Mouse (Mus musculus) embryonic facial prominence, embryonic 14.5 days (tissue): ENCODE measurements at regions not wholly inside any gene's neighbourhood (a gene's known extent, or its start where the extent isn't known, plus 50 kb on each side); places are given as distances from the start of the nearest gene placed in this dataset.
A peak's percentile ranks its signal among the peaks of the same experiment; 100 is the strongest.

Source experiments
- ATAC-seq: fragments of 200-750 bp; cut with Nextera tagmentation; 2 replicates; pipeline ENCODE4 v1.8.0; 2017; ENCODE audit warnings: low read depth, moderate number of reproducible peaks, moderate TSS enrichment
- DNase-seq: peaks from one replicate; pipeline ENCODE4 v3.0.0-alpha.2; 2015; ENCODE audit warnings: low spot score
- H3K27ac ChIP-seq: fragments of 300-500 bp; sonication (generic); replicated peaks from 2 replicates; pipeline ENCODE4 v1.5.1; 2014; ENCODE audit warnings: low read depth, mild to moderate bottlenecking, low read length, moderate library complexity
- H3K27me3 ChIP-seq: fragments of 300-500 bp; sonication (generic); replicated peaks from 2 replicates; pipeline ENCODE4 v1.6.1; 2014; ENCODE audit warnings: low read length; ENCODE audit not compliant: control insufficient read depth, insufficient read depth
- H3K36me3 ChIP-seq: fragments of 300-500 bp; sonication (generic); 2 replicates; pipeline ENCODE4 v1.6.1; 2014; ENCODE audit warnings: low read length, mixed read lengths; ENCODE audit not compliant: control insufficient read depth, insufficient read depth
- H3K4me1 ChIP-seq: fragments of 300-500 bp; sonication (generic); 2 replicates; pipeline ENCODE4 v1.6.1; 2014; ENCODE audit warnings: antibody characterized with exemption, low read length; ENCODE audit not compliant: control insufficient read depth, insufficient read depth
- H3K4me2 ChIP-seq: fragments of 300-500 bp; sonication (generic); 2 replicates; pipeline ENCODE4 v1.6.1; 2014; ENCODE audit warnings: low read depth, mild to moderate bottlenecking, low read length, moderate library complexity, mixed read lengths
- H3K4me3 ChIP-seq: fragments of 300-500 bp; sonication (generic); 2 replicates; pipeline ENCODE4 v1.5.1; 2014; ENCODE audit warnings: low read depth, mild to moderate bottlenecking, low read length
- H3K9ac ChIP-seq: fragments of 300-500 bp; sonication (generic); 2 replicates; pipeline ENCODE4 v1.6.1; 2014; ENCODE audit warnings: low read depth, mild to moderate bottlenecking, low read length, moderate library complexity, mixed read lengths
- H3K9me3 ChIP-seq: fragments of 300-500 bp; sonication (generic); 2 replicates; pipeline ENCODE4 v1.6.1; 2016; ENCODE audit warnings: low read length; ENCODE audit not compliant: control insufficient read depth
- WGBS: fragments of 180-500 bp; shearing (Covaris S2); extraction: QIAGEN DNeasy Blood & Tissue Kit; methylation state at CpG from one replicate; pipeline ENCODE4 v1.1.7; 2014; 5-methylcytosine and 5-hydroxymethylcytosine counted together

DNA sequence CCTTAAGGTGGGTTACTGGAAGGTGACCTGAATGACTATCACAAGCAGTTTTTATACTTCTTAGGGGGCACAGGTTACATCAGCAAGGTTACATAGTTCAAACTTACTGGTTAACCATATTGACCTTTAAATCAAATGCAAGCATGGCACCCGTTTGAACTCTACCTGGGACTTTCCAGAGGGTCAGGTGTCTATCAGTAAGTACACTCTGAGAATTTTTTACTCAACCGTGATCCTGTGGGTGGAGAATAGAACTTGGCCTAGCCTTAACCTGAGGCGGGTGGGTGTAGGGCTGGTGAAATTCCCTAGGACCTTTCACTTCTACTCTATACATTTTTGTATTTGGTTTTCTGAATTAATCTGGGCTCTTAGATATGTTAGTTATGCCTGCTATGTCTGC, 170.5 kb upstream of the Rasa1 start:
- no peaks in the 10 kb centered on the region for H3K4me1 ChIP-seq
- no peak for DNase-seq
- H3K9me3 ChIP-seq, result no peaks in the 10 kb centered on the region
- no peaks in the 10 kb centered on the region for H3K27me3 ChIP-seq
- H3K4me3 ChIP-seq, result no peak overlapping the region
- no peaks in the 10 kb centered on the region for H3K36me3 ChIP-seq
- H3K9ac ChIP-seq, result no peak overlapping the region
- ATAC-seq, result no peak
- 77% methylated on average over 3 of the region's 3 CpGs for WGBS
- H3K4me2 ChIP-seq, result no peak overlapping the region
- H3K27ac ChIP-seq, result no peak overlapping the region

DNA sequence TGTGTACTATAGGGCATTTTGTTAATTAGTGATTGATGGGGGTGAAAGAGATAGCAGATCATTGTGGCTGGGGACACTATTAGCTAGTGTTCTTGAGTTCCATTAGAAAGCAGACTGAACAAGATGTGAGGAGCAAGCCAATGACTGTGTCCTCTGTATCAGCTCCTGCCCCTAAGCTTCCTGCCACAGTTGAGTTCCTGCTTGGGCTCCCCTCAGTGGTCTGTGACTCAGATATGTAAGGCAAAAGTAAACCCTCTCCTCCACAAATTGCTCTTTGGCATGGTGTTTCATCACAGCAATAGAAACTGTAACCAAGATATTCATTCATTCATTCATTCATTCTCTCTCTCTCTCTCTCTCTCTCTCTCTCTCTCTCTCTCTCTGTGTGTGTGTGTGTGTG, 169.7 kb upstream of the Rasa1 start:
- no peaks in the 10 kb centered on the region for H3K9me3 ChIP-seq
- no peaks in the 10 kb centered on the region for H3K36me3 ChIP-seq
- DNase-seq (no peak), ATAC-seq (no peak)
- H3K27me3 ChIP-seq, result no peaks in the 10 kb centered on the region
- no peak overlapping the region for H3K9ac ChIP-seq
- H3K27ac ChIP-seq, result no peak overlapping the region
- no peak overlapping the region for H3K4me3 ChIP-seq
- H3K4me1 ChIP-seq, result no peaks in the 10 kb centered on the region
- H3K4me2 ChIP-seq, result no peak overlapping the region

DNA sequence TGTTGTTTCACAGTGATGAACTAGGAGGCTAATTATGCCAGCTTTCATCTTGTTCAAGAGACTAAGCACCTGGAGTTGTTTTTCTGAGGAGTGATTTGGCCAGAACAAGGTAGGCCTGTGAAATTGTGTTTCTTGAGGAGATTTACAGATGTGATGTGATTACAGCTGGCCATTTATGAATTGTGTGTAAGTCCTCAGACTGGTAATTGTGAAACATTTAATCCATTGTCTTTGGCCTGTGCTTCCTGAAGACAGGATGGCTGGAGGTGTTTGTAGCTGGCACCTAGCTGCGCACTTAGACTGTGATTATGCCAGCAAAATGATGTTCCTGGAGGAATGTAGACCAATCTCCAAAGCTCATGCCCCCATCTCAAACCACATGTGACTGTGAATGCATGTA, 150.7 kb upstream of the Rasa1 start:
- no peak for ATAC-seq
- H3K4me3 ChIP-seq, result no peak overlapping the region
- 89% methylated on average over 1 of the region's 1 CpGs for WGBS

DNA sequence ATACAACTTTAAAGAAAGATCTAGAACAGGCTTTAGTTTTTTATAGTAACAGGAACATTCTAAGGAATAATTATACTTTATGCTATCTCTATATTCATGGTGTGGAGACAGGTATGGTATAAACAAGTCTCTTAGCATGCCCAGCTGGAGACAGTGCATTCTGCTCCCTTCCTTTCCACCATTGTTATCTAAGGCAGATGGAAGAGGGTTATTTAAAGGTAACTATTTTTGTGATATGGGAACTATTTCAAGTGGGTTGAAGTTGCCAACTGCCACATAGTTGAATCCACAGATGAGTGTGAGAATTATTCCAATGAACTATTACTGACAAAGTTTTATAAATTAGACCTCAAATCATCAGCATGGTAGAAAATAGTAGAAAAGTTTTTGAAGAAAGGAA, 148.9 kb upstream of the Rasa1 start:
- H3K9ac ChIP-seq, result no peak overlapping the region
- H3K27me3 ChIP-seq, result no peaks in the 10 kb centered on the region
- ATAC-seq (no peak), DNase-seq (no peak)
- no peaks in the 10 kb centered on the region for H3K9me3 ChIP-seq
- H3K36me3 ChIP-seq, result no peaks in the 10 kb centered on the region
- no peaks in the 10 kb centered on the region for H3K4me1 ChIP-seq
- no peak overlapping the region for H3K4me3 ChIP-seq
- no peak overlapping the region for H3K27ac ChIP-seq
- no peak overlapping the region for H3K4me2 ChIP-seq

More for the DNA sequence above, 150.7 kb upstream of the Rasa1 start:
- Histone ChIP-seq H3K36me3 (no peaks in the 10 kb centered on the region), H3K4me2 (no peak overlapping the region), H3K9ac (no peak overlapping the region), H3K9me3 (no peaks in the 10 kb centered on the region), H3K4me1 (no peaks in the 10 kb centered on the region), H3K27me3 (no peaks in the 10 kb centered on the region), H3K27ac (no peak overlapping the region)
- DNase-seq, result no peak

DNA sequence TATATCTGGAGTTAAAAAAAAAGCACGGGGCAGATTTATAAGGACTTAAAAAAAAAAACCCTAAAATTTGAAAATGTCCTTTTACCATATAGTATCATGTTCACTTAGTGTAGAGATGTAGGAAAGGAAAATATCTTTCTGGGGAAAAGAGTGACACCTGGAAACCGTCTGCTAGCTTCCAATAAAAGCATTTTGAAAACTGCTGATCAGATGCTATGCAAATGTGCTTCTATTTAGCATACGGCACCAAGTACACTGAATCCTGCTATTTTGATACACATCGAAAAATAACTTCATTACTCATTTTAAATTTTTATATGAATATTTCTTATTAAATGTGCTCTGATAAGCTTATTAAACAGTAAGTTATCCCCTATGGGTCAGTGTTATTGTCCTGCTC, 148.1 kb upstream of the Rasa1 start:
- no peak overlapping the region for H3K4me2 ChIP-seq
- no peak for ATAC-seq
- no peak for DNase-seq
- H3K27ac ChIP-seq, result no peak overlapping the region
- H3K36me3 ChIP-seq, result no peaks in the 10 kb centered on the region
- no peaks in the 10 kb centered on the region for H3K4me1 ChIP-seq
- no peak overlapping the region for H3K4me3 ChIP-seq
- WGBS, result 76% methylated on average over 4 of the region's 4 CpGs
- H3K27me3 ChIP-seq, result no peaks in the 10 kb centered on the region
- no peak overlapping the region for H3K9ac ChIP-seq
- H3K9me3 ChIP-seq, result no peaks in the 10 kb centered on the region

DNA sequence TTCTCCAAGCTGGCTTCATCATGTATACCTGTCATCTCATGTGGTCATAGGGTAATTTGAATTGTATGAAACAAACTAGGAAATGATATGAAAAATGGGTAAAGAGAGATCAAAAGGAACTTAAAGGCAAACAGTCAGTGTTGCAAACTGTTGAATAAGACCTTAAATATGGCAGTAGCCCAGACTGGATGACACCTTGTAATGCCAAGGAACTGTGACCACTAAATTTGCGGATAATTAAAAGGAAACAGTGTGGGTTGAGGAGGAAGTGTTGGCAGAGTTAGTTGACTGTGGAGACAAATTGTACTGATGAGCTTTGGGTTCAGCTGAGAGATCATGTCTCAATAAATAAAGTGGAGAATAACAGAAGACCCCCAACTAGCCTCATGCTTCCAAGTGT, 147.3 kb upstream of the Rasa1 start:
- ATAC-seq, result no peak
- H3K4me1 ChIP-seq, result no peaks in the 10 kb centered on the region
- H3K36me3 ChIP-seq, result no peaks in the 10 kb centered on the region
- no peak overlapping the region for H3K27ac ChIP-seq
- H3K27me3 ChIP-seq, result no peaks in the 10 kb centered on the region
- no peak overlapping the region for H3K9ac ChIP-seq
- no peak for DNase-seq
- WGBS, result 72% methylated on average over 1 of the region's 1 CpGs
- no peaks in the 10 kb centered on the region for H3K9me3 ChIP-seq
- no peak overlapping the region for H3K4me2 ChIP-seq
- H3K4me3 ChIP-seq, result no peak overlapping the region

DNA sequence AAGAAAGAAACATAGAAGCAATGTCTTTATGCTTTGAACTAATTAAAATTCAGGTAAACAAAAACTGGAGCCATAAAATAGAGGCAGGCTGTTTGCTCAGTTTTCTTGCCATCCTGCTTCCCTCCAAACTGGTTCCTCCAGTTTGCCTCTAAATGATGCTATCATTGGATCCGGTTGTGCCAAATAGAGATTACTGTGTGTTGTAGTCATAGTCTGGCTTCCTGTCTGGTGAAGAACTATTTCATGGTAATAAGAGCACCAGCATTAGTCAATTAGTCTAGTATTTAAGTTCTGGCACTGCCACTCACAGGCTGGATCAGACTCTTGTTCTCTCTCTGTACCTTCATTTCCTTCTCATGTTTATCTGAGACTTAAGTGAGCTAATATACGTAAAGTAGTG, 141.9 kb upstream of the Rasa1 start:
- H3K9ac ChIP-seq, result no peak overlapping the region
- 53% methylated on average over 2 of the region's 2 CpGs for WGBS
- H3K9me3 ChIP-seq, result no peaks in the 10 kb centered on the region
- no peaks in the 10 kb centered on the region for H3K4me1 ChIP-seq
- H3K27ac ChIP-seq, result no peak overlapping the region
- DNase-seq (peak; percentile 48), ATAC-seq (0 out of 2 replicates have a peak, but pooled peaks have one; percentile 55)
- no peak overlapping the region for H3K4me2 ChIP-seq
- H3K27me3 ChIP-seq, result no peaks in the 10 kb centered on the region
- no peak overlapping the region for H3K4me3 ChIP-seq
- H3K36me3 ChIP-seq, result no peaks in the 10 kb centered on the region

DNA sequence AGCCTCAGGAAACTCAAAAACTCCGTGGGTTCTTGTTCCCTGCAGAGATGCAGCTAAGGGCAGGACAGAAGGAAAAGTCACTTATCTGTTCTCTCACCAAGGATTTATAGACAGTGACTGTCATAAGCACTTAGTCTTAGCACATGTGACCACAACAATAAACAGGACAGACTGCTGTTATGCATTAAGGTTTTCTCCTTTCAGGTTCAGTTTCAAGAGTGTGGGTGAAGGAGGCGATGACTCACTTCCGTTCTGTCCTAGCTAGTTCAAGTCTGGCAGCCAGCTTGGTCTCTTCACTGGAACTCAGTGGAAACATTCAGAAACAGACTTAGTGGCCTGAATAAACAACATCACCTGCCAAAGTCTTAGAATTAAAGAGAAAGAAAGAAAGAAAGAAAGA, 141.1 kb upstream of the Rasa1 start:
- Histone ChIP-seq H3K4me1 (no peaks in the 10 kb centered on the region), H3K4me2 (no peak overlapping the region), H3K27me3 (no peaks in the 10 kb centered on the region), H3K4me3 (no peak overlapping the region), H3K36me3 (no peaks in the 10 kb centered on the region), H3K27ac (no peak overlapping the region), H3K9me3 (no peaks in the 10 kb centered on the region), H3K9ac (no peak overlapping the region)
- ATAC-seq, result no peak
- peak; percentile 12 for DNase-seq
- WGBS, result 54% methylated on average over 3 of the region's 3 CpGs

DNA sequence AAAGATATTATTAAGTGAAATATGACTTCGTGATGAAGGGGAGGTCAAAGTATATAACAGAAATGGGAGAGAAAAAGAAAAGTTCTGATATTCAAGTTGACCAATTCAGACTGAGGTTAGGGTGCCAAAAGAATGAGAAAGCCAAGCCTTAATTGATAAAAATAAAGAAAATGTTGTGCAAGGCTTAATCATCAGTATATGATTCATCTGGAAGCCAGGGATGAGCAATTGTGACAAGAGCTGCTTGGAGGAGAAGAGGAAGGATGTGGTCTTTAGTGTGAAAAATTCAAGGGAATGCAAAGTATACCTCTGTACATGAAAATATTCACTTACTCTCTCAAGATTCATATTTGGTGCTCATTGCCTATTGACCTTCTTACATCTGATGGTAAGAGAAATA, 129.7 kb upstream of the Rasa1 start:
- H3K4me1 ChIP-seq, result no peaks in the 10 kb centered on the region
- no peaks in the 10 kb centered on the region for H3K9me3 ChIP-seq
- no peak overlapping the region for H3K4me3 ChIP-seq
- H3K27me3 ChIP-seq, result no peaks in the 10 kb centered on the region
- 69% methylated on average over 1 of the region's 1 CpGs for WGBS
- no peak for DNase-seq
- ATAC-seq, result no peak
- no peaks in the 10 kb centered on the region for H3K36me3 ChIP-seq
- H3K4me2 ChIP-seq, result no peak overlapping the region
- no peak overlapping the region for H3K27ac ChIP-seq
- H3K9ac ChIP-seq, result no peak overlapping the region
